Comparison of ENCODE assay signal across 42 mouse cellular contexts in genomic region chr7:132015193-132015592, GRCm38 (mm10). TPM values are rescaled to one million over a fixed set of nuclear protein-coding genes. Genes with fewer than 3 reads are reported as not detected.
DNase-seq lines count a peak whose midpoint lies in the region; ATAC-seq and TF ChIP-seq lines count a peak whose summit lies in the region.
"Had no signal": no experiment of that assay in that cellular context is flagged by ENCODE, and none has a peak within 500 bp of the region (broad histone marks: within the 10 kb centered on the region; RNA-seq: fewer than 3 reads in every experiment).

No protein-coding gene starts in this region.

- no peak overlapping the region for H3K9ac ChIP-seq in midbrain, embryonic 11.5 days (ENCODE audit: low read length)
- H3K9ac ChIP-seq in midbrain, postnatal 0 days (replicated peaks; ENCODE audit: low read length, poor library complexity, severe bottlenecking), result no peak overlapping the region
- H3K9ac ChIP-seq in embryonic facial prominence, embryonic 14.5 days (ENCODE audit: low read depth, low read length), result no peak overlapping the region
- H3K9ac ChIP-seq in limb, embryonic 12.5 days (replicated peaks), result no peak overlapping the region
- H3K9ac ChIP-seq: embryonic facial prominence, embryonic 12.5 days; forebrain, embryonic 15.5 days; heart, embryonic 13.5 days; limb, embryonic 15.5 days; liver, embryonic 13.5 days; neural tube, embryonic 15.5 days had no signal

- DNase-seq in midbrain, embryonic 11.5 days (ENCODE audit: low spot score, missing footprints), result peak; percentile 75
- no peak for DNase-seq in midbrain, postnatal 0 days (ENCODE audit: low spot score)
- DNase-seq in embryo, embryonic 11 days, result peak; percentile 41
- peak; percentile 27 for DNase-seq in embryonic facial prominence, embryonic 14.5 days (ENCODE audit: low spot score)
- no peak for DNase-seq in layer of hippocampus, adult 8-10 months (ENCODE audit: low spot score in 2 of 2)
- DNase-seq in layer of hippocampus, adult 18-20 months (ENCODE audit: low spot score in 2 of 2), result no peak
- no peak for DNase-seq in spleen, adult 12 weeks (ENCODE audit: low spot score)
- DNase-seq: adrenal gland, adult 2 months; adrenal gland, postnatal 36 days; cerebellum, adult 2 months; cerebellum, postnatal 25 days; gastrocnemius, adult 2 months; gastrocnemius, postnatal 36 days; heart, adult 2 months; heart, postnatal 10 days; kidney, adult 8-10 months; kidney, postnatal 4 days; layer of hippocampus, adult 9-11 months; liver, embryonic 13.5 days; lung, adult 2 months; lung, postnatal 10 days; midbrain, embryonic 14.5 days; right cerebral cortex, postnatal 25 days; spleen, adult 18-20 months; thymus, adult 18-20 months; thymus, postnatal 36 days had no signal

- H3K4me2 ChIP-seq in midbrain, embryonic 11.5 days, result no peak overlapping the region
- H3K4me2 ChIP-seq in midbrain, postnatal 0 days (ENCODE audit: low read depth, low read length, poor library complexity, severe bottlenecking), result no peak overlapping the region
- H3K4me2 ChIP-seq in embryonic facial prominence, embryonic 14.5 days (ENCODE audit: low read depth, low read length), result no peak overlapping the region
- no peak overlapping the region for H3K4me2 ChIP-seq in limb, embryonic 12.5 days
- H3K4me2 ChIP-seq: embryonic facial prominence, embryonic 12.5 days; forebrain, embryonic 15.5 days; heart, embryonic 13.5 days; limb, embryonic 15.5 days; liver, embryonic 13.5 days; neural tube, embryonic 15.5 days had no signal

- H3K36me3 ChIP-seq in midbrain, embryonic 11.5 days (ENCODE audit: control insufficient read depth, insufficient read depth, low read length), result no peaks in the 10 kb centered on the region
- no peaks in the 10 kb centered on the region for H3K36me3 ChIP-seq in midbrain, postnatal 0 days (ENCODE audit: insufficient read depth, low read length)
- no peaks in the 10 kb centered on the region for H3K36me3 ChIP-seq in embryonic facial prominence, embryonic 14.5 days (ENCODE audit: control insufficient read depth, insufficient read depth, low read length)
- no peaks in the 10 kb centered on the region for H3K36me3 ChIP-seq in limb, embryonic 12.5 days
- H3K36me3 ChIP-seq: embryonic facial prominence, embryonic 12.5 days; forebrain, embryonic 10.5 days; forebrain, embryonic 15.5 days; heart, embryonic 13.5 days; limb, embryonic 15.5 days; liver, embryonic 13.5 days; neural tube, embryonic 15.5 days had no signal

- H3K27me3 ChIP-seq in midbrain, embryonic 11.5 days (ENCODE audit: control insufficient read depth, insufficient read depth, low read length), result no peaks in the 10 kb centered on the region
- H3K27me3 ChIP-seq in midbrain, postnatal 0 days (ENCODE audit: insufficient read depth, low read length), result no peaks in the 10 kb centered on the region
- no peaks in the 10 kb centered on the region for H3K27me3 ChIP-seq in embryonic facial prominence, embryonic 14.5 days (replicated peaks; ENCODE audit: control insufficient read depth, insufficient read depth, low read length)
- H3K27me3 ChIP-seq in limb, embryonic 12.5 days, result no peaks in the 10 kb centered on the region
- H3K27me3 ChIP-seq: embryonic facial prominence, embryonic 12.5 days; forebrain, embryonic 15.5 days; heart, embryonic 13.5 days; limb, embryonic 15.5 days; liver, embryonic 13.5 days; neural tube, embryonic 15.5 days; Patski had no signal

- TF ChIP-seq CTCF in midbrain, postnatal 0 days (IDR thresholded peaks at IDR 0.05), result no peak

- no peaks in the 10 kb centered on the region for H3K9me3 ChIP-seq in midbrain, embryonic 11.5 days (ENCODE audit: control insufficient read depth, low read length)
- H3K9me3 ChIP-seq in midbrain, postnatal 0 days (ENCODE audit: low read length), result no peaks in the 10 kb centered on the region
- no peaks in the 10 kb centered on the region for H3K9me3 ChIP-seq in embryonic facial prominence, embryonic 14.5 days (ENCODE audit: control insufficient read depth, low read length)
- H3K9me3 ChIP-seq in limb, embryonic 12.5 days, result no peaks in the 10 kb centered on the region
- H3K9me3 ChIP-seq: embryonic facial prominence, embryonic 12.5 days; forebrain, embryonic 10.5 days; forebrain, embryonic 15.5 days; heart, embryonic 13.5 days; limb, embryonic 15.5 days; liver, embryonic 13.5 days; neural tube, embryonic 15.5 days had no signal

- no peak overlapping the region for H3K4me3 ChIP-seq in midbrain, embryonic 11.5 days (ENCODE audit: low read depth, low read length)
- no peak overlapping the region for H3K4me3 ChIP-seq in midbrain, postnatal 0 days (ENCODE audit: low read depth, low read length)
- no peak overlapping the region for H3K4me3 ChIP-seq in embryonic facial prominence, embryonic 14.5 days (ENCODE audit: low read depth, low read length)
- no peak overlapping the region for H3K4me3 ChIP-seq in limb, embryonic 12.5 days (replicated peaks)
- H3K4me3 ChIP-seq: embryonic facial prominence, embryonic 12.5 days; forebrain, embryonic 10.5 days; forebrain, embryonic 15.5 days; gastrocnemius, adult 2 months; heart, adult 2 months; heart, embryonic 13.5 days; left cerebral cortex, adult 2 months; limb, embryonic 15.5 days; liver, embryonic 13.5 days; neural tube, embryonic 15.5 days had no signal

- no peak overlapping the region for H3K27ac ChIP-seq in midbrain, embryonic 11.5 days (ENCODE audit: low read depth, low read length)
- H3K27ac ChIP-seq in midbrain, postnatal 0 days (ENCODE audit: low read depth, low read length), result no peak overlapping the region
- no peak overlapping the region for H3K27ac ChIP-seq in embryonic facial prominence, embryonic 14.5 days (replicated peaks; ENCODE audit: low read depth, low read length)
- H3K27ac ChIP-seq in limb, embryonic 12.5 days, result peak overlapping the region; percentile 84; the same call in 1 of the 2 replicates
- H3K27ac ChIP-seq: embryonic facial prominence, embryonic 12.5 days; forebrain, embryonic 15.5 days; gastrocnemius, adult 2 months; heart, adult 2 months; heart, embryonic 13.5 days; hindbrain, postnatal 0 days; kidney, postnatal 0 days; left cerebral cortex, adult 2 months; limb, embryonic 15.5 days; liver, embryonic 13.5 days; macrophage; neural tube, embryonic 15.5 days had no signal

- 10% methylated on average over 3 of the region's 3 CpGs for WGBS in midbrain, embryonic 11.5 days
- WGBS in midbrain, postnatal 0 days, result 31% methylated on average over 3 of the region's 3 CpGs
- 6% methylated on average over 3 of the region's 3 CpGs for WGBS in embryonic facial prominence, embryonic 14.5 days
- WGBS in limb, embryonic 12.5 days, result 2% methylated on average over 3 of the region's 3 CpGs

- ATAC-seq in midbrain, embryonic 11.5 days (ENCODE audit: low FRiP score), result no peak
- no peak for ATAC-seq in midbrain, postnatal 0 days (ENCODE audit: low FRiP score)
- no peak for ATAC-seq in embryonic facial prominence, embryonic 14.5 days (ENCODE audit: low read depth)
- ATAC-seq in limb, embryonic 12.5 days (ENCODE audit: insufficient number of reproducible peaks, insufficient read depth, low FRiP score, low TSS enrichment, low read depth), result peak; percentile 84
- ATAC-seq: forebrain, embryonic 15.5 days; hindbrain, postnatal 0 days; Patski had no signal

- peaks cover 10% of the 10 kb centered on the region for H3K4me1 ChIP-seq in midbrain, embryonic 11.5 days (ENCODE audit: control insufficient read depth, insufficient read depth, low read length)
- H3K4me1 ChIP-seq in midbrain, postnatal 0 days (ENCODE audit: insufficient read depth, low read length), result peaks cover 6% of the 10 kb centered on the region
- no peaks in the 10 kb centered on the region for H3K4me1 ChIP-seq in embryonic facial prominence, embryonic 14.5 days (ENCODE audit: control insufficient read depth, insufficient read depth, low read length)
- H3K4me1 ChIP-seq in limb, embryonic 12.5 days (replicated peaks), result peaks cover 26% of the 10 kb centered on the region
- H3K4me1 ChIP-seq: embryonic facial prominence, embryonic 12.5 days; heart, embryonic 13.5 days; limb, embryonic 15.5 days; liver, embryonic 13.5 days had no signal

RNA-seq across cellular contexts. Expression of gene Gpr26, which starts 48.9 kb away (rescaled TPM):
- polyA plus RNA-seq in midbrain, embryonic 11.5 days (2014; fragmentation: Nextera tagmentation; extraction: Ambion mirVana), result 0.15 and 0.18 TPM in 2 replicates
- total RNA-seq in midbrain, postnatal 0 days (2014; rRNA removed), result 28.9 and 30.5 TPM in 2 replicates
- polyA plus RNA-seq in midbrain, postnatal 0 days (2015; fragmentation: Nextera tagmentation; extraction: Ambion mirVana), result 2.3 and 2.7 TPM in 2 replicates
- polyA plus RNA-seq in embryonic facial prominence, embryonic 14.5 days (2014; fragmentation: Nextera tagmentation; extraction: Ambion mirVana), result 0.04 and 0.08 TPM in 2 replicates
- not detected in 2 replicates for polyA plus RNA-seq in limb, embryonic 12.5 days (2016; fragmentation: Nextera tagmentation; extraction: Ambion mirVana)
- 10 to 100 TPM; 55.4 to 68.6 (median 60.9) TPM for total RNA-seq in layer of hippocampus, adult 8-10 months (2022)
- 10 to 100 TPM; 49.8 to 53.2 TPM for total RNA-seq in layer of hippocampus, adult 18-20 months (2021)
- total RNA-seq: adrenal gland, adult 2 months; adrenal gland, postnatal 36 days; gastrocnemius, adult 2 months; gastrocnemius, postnatal 36 days; heart, adult 2 months; heart, postnatal 10 days; megakaryocyte-erythroid progenitor cell, adult 5-6 weeks; MEL had no signal
- polyA plus RNA-seq: adrenal gland, adult 2 months; heart, adult 2 months; heart, embryonic 13.5 days; intestine, embryonic 16.5 days; kidney, postnatal 0 days; limb, embryonic 15.5 days; liver, embryonic 13.5 days; lung, adult 2 months; macrophage; Patski; stomach, embryonic 16.5 days had no signal

Comparison
In these comparisons a context has a peak if more than half of its experiments do, and no peak if none do; other contexts are left out.
1. DNase-seq: peak in midbrain, embryonic 11.5 days (single experiment), embryo, embryonic 11 days (single experiment) and embryonic facial prominence, embryonic 14.5 days (single experiment); none in midbrain, postnatal 0 days (single experiment), layer of hippocampus, adult 8-10 months (0 of 2), layer of hippocampus, adult 18-20 months (0 of 2) and spleen, adult 12 weeks (single experiment).